In genomic region chr6:116110588-116110987, GRCm38 (mm10) we compare ENCODE assay signal across 19 mouse cellular contexts.
A peak's percentile ranks its signal among the peaks of the same experiment; 100 is the strongest.
DNase-seq lines count a peak whose midpoint lies in the region; ATAC-seq and TF ChIP-seq lines count a peak whose summit lies in the region.
"Had no signal": no experiment of that assay in that cellular context is flagged by ENCODE, and none has a peak within 500 bp of the region (broad histone marks: within the 10 kb centered on the region; RNA-seq: fewer than 3 reads in every experiment).

No protein-coding gene starts in this region.

- no peak overlapping the region for H3K4me3 ChIP-seq in liver, embryonic 13.5 days (replicated peaks)
- no peak overlapping the region for H3K4me3 ChIP-seq in liver, embryonic 14.5 days (ENCODE audit: insufficient read depth in 1 of 2, low read depth in 2 of 2, low read length in 2 of 2)
- H3K4me3 ChIP-seq: embryonic facial prominence, embryonic 10.5 days; embryonic facial prominence, embryonic 12.5 days; forebrain, embryonic 13.5 days had no signal

- ATAC-seq in liver, embryonic 13.5 days (ENCODE audit: low read depth) = peak; percentile 58
- ATAC-seq in liver, embryonic 14.5 days (ENCODE audit: insufficient read depth) = no peak
- ATAC-seq: forebrain, embryonic 13.5 days; forebrain, embryonic 16.5 days had no signal

- H3K27me3 ChIP-seq in liver, embryonic 13.5 days = no peaks in the 10 kb centered on the region
- no peaks in the 10 kb centered on the region for H3K27me3 ChIP-seq in liver, embryonic 14.5 days (ENCODE audit: control insufficient read depth, insufficient read depth, low read length)
- H3K27me3 ChIP-seq: embryonic facial prominence, embryonic 12.5 days; forebrain, embryonic 13.5 days had no signal

- no peak for TF ChIP-seq CTCF in liver, embryonic 14.5 days (IDR thresholded peaks at IDR 0.05; ENCODE audit: low read depth)

- 22% methylated on average over 4 of the region's 4 CpGs for WGBS in liver, embryonic 13.5 days (ENCODE audit: insufficient replicate concordance)
- WGBS in liver, embryonic 14.5 days (ENCODE audit: insufficient replicate concordance) = 21% methylated on average over 4 of the region's 4 CpGs

- H3K4me2 ChIP-seq in liver, embryonic 13.5 days = no peak overlapping the region
- no peak overlapping the region for H3K4me2 ChIP-seq in liver, embryonic 14.5 days (ENCODE audit: low read depth)
- H3K4me2 ChIP-seq: embryonic facial prominence, embryonic 12.5 days; forebrain, embryonic 13.5 days had no signal

- no peak for DNase-seq in liver, embryonic 13.5 days
- DNase-seq in liver = no peak
- peak; percentile 67 for DNase-seq in MEL-GATA-1-ER (ENCODE audit: extremely low read depth, low read depth)
- no peak for DNase-seq in liver, embryonic 14.5 days (ENCODE audit: low read depth in 3 of 3, low spot score in 3 of 3)
- DNase-seq in testis, postnatal 14 days (ENCODE audit: low spot score) = no peak
- no peak for DNase-seq in heart, adult 18-20 months
- DNase-seq in urinary bladder, postnatal 36 days (ENCODE audit: low spot score in 2 of 2) = no peak
- DNase-seq: adrenal gland, adult 2 months; adrenal gland, postnatal 10 days; adrenal gland, postnatal 25 days; cerebellum, adult 11-12 months; cerebellum, adult 2 months; cerebellum, adult 9-10 months; cerebellum, postnatal 10 days; cerebellum, postnatal 25 days had no signal

- peaks cover 32% of the 10 kb centered on the region for H3K4me1 ChIP-seq in liver, embryonic 13.5 days (replicated peaks)
- peaks cover 4 to 7% of the 10 kb centered on the region in 2 experiments; a peak in 2 of 4 replicates for H3K4me1 ChIP-seq in liver, embryonic 14.5 days (replicated peaks; ENCODE audit: control insufficient read depth in 2 of 2, insufficient read depth in 2 of 2, low read length in 1 of 2)
- H3K4me1 ChIP-seq: embryonic facial prominence, embryonic 12.5 days had no signal

- TF ChIP-seq EP300 in liver, embryonic 14.5 days (IDR thresholded peaks at IDR 0.05; ENCODE audit: low read depth) = peak; percentile 53

- H3K36me3 ChIP-seq in liver, embryonic 13.5 days = no peaks in the 10 kb centered on the region
- no peaks in the 10 kb centered on the region for H3K36me3 ChIP-seq in liver, embryonic 14.5 days (replicated peaks; ENCODE audit: control insufficient read depth, insufficient read depth, low read depth)
- H3K36me3 ChIP-seq: embryonic facial prominence, embryonic 10.5 days; embryonic facial prominence, embryonic 12.5 days had no signal

- H3K27ac ChIP-seq in liver, embryonic 13.5 days = no peak overlapping the region
- H3K27ac ChIP-seq in liver, embryonic 14.5 days = no peak overlapping the region
- H3K27ac ChIP-seq: embryonic facial prominence, embryonic 10.5 days; embryonic facial prominence, embryonic 12.5 days; forebrain, embryonic 13.5 days had no signal

- no peaks in the 10 kb centered on the region for H3K9me3 ChIP-seq in liver, embryonic 13.5 days (replicated peaks)
- no peaks in the 10 kb centered on the region for H3K9me3 ChIP-seq in liver, embryonic 14.5 days (ENCODE audit: control insufficient read depth, low read length)
- H3K9me3 ChIP-seq: embryonic facial prominence, embryonic 10.5 days; embryonic facial prominence, embryonic 12.5 days; forebrain, embryonic 13.5 days had no signal

- H3K9ac ChIP-seq in liver, embryonic 13.5 days = no peak overlapping the region
- no peak overlapping the region for H3K9ac ChIP-seq in liver, embryonic 14.5 days (replicated peaks)
- H3K9ac ChIP-seq: embryonic facial prominence, embryonic 12.5 days; forebrain, embryonic 13.5 days had no signal
